ENCODE assay signal across 9 mouse cellular contexts in the genomic region with DNA sequence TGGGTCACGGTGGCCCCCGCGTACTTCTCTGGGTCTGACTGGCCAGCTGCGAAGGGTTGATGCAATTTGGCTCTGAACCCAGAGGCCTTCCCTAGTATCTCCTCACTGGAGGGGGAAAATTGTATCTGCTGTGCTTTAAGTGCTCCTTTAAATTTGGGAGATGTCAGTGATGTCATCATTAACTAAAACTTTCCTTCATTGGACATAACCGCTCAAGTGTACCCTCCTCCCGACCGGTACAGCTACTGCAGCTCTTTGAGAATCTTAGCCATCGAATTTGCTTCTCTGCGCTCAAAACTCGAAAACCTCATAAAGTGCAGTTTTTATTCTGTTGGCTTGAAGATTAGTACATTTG. TPM values are rescaled to one million over a fixed set of nuclear protein-coding genes. Genes with fewer than 3 reads are reported as not detected.
A peak's percentile ranks its signal among the peaks of the same experiment; 100 is the strongest.
DNase-seq lines count a peak whose midpoint lies in the region; ATAC-seq and TF ChIP-seq lines count a peak whose summit lies in the region.
"Had no signal": no experiment of that assay in that cellular context is flagged by ENCODE, and none has a peak within 500 bp of the region (broad histone marks: within the 10 kb centered on the region; RNA-seq: fewer than 3 reads in every experiment).

No protein-coding gene starts in this region.

- H3K4me1 ChIP-seq in heart, embryonic 13.5 days: peaks cover 5% of the 10 kb centered on the region; the same call in 1 of the 2 replicates
- H3K4me1 ChIP-seq in ES-E14 (ENCODE audit: control insufficient read depth in 2 of 2, insufficient read depth in 2 of 2, low read length in 2 of 2, poor library complexity in 1 of 2): no peaks in the 10 kb centered on the region
- H3K4me1 ChIP-seq in forebrain, embryonic 13.5 days: peaks cover 8% of the 10 kb centered on the region; the same call in 1 of the 2 replicates
- no peaks in the 10 kb centered on the region; the same call in 1 of the 2 replicates for H3K4me1 ChIP-seq in liver, embryonic 13.5 days (replicated peaks)

- intact Hi-C loops in heart, postnatal 14 days (cut with DNase I): no loop called here

- no peaks in the 10 kb centered on the region for H3K36me3 ChIP-seq in heart, embryonic 13.5 days
- no peaks in the 10 kb centered on the region for H3K36me3 ChIP-seq in ES-E14 (ENCODE audit: control insufficient read depth, insufficient read depth, low read length, poor library complexity, severe bottlenecking)
- no peaks in the 10 kb centered on the region for H3K36me3 ChIP-seq in forebrain, embryonic 13.5 days (ENCODE audit: poor library complexity, severe bottlenecking)
- no peaks in the 10 kb centered on the region for H3K36me3 ChIP-seq in liver, embryonic 13.5 days

- no peaks in the 10 kb centered on the region for H3K9me3 ChIP-seq in heart, embryonic 13.5 days
- H3K9me3 ChIP-seq in ES-E14 (ENCODE audit: control insufficient read depth, insufficient read depth, low read depth, low read length): no peaks in the 10 kb centered on the region
- H3K9me3 ChIP-seq in forebrain, embryonic 13.5 days (replicated peaks): no peaks in the 10 kb centered on the region
- no peaks in the 10 kb centered on the region for H3K9me3 ChIP-seq in liver, embryonic 13.5 days (replicated peaks)

- peak overlapping the region; percentile 69; the same call in 1 of the 2 replicates for H3K9ac ChIP-seq in heart, embryonic 13.5 days
- peak overlapping the region; percentile 48; the same call in 1 of the 2 replicates for H3K9ac ChIP-seq in ES-E14 (ENCODE audit: insufficient read depth, low read depth, low read length, poor library complexity, severe bottlenecking)
- peak overlapping the region; percentile 83 for H3K9ac ChIP-seq in forebrain, embryonic 13.5 days
- H3K9ac ChIP-seq in liver, embryonic 13.5 days: no peak overlapping the region

- H3K27ac ChIP-seq in heart, embryonic 13.5 days (replicated peaks): no peak overlapping the region
- H3K27ac ChIP-seq in ES-E14 (ENCODE audit: insufficient read depth, low read depth, low read length, poor library complexity, severe bottlenecking): no peak overlapping the region
- peak overlapping the region; percentile 70; the same call in 1 of the 2 replicates for H3K27ac ChIP-seq in forebrain, embryonic 13.5 days
- no peak overlapping the region for H3K27ac ChIP-seq in liver, embryonic 13.5 days

- peak overlapping the region; percentile 65 for H3K4me3 ChIP-seq in heart, embryonic 13.5 days
- H3K4me3 ChIP-seq in ES-E14 (ENCODE audit: insufficient read depth in 1 of 2, low read depth in 1 of 2, low read length in 2 of 2, poor library complexity in 1 of 2, severe bottlenecking in 1 of 2): peak overlapping the region; percentile 75 to 86
- peak overlapping the region; percentile 79 for H3K4me3 ChIP-seq in forebrain, embryonic 13.5 days
- H3K4me3 ChIP-seq in liver, embryonic 13.5 days (replicated peaks): peak overlapping the region; percentile 53

- H3K4me2 ChIP-seq in heart, embryonic 13.5 days: peak overlapping the region; percentile 92
- peak overlapping the region; percentile 94 for H3K4me2 ChIP-seq in forebrain, embryonic 13.5 days
- peak overlapping the region; percentile 69 for H3K4me2 ChIP-seq in liver, embryonic 13.5 days

- whole genome bisulfite sequencing in heart, embryonic 13.5 days: 23% methylated on average over 10 of the region's 10 CpGs
- WGBS in forebrain, embryonic 13.5 days: 18% methylated on average over 10 of the region's 10 CpGs
- WGBS in liver, embryonic 13.5 days (ENCODE audit: insufficient replicate concordance): 21% methylated on average over 10 of the region's 10 CpGs

- H3K27me3 ChIP-seq in heart, embryonic 13.5 days (replicated peaks): peaks cover 58% of the 10 kb centered on the region
- H3K27me3 ChIP-seq in forebrain, embryonic 13.5 days: 0 out of 2 replicates have a peak, but pooled peaks cover 4% of the 10 kb centered on the region
- peaks cover 31% of the 10 kb centered on the region for H3K27me3 ChIP-seq in liver, embryonic 13.5 days

- ATAC-seq in heart, embryonic 13.5 days (ENCODE audit: extremely low read depth, insufficient number of reproducible peaks, low FRiP score, low TSS enrichment): no peak
- ATAC-seq in forebrain, embryonic 13.5 days: peak; percentile 30; the same call in 1 of the 2 replicates
- no peak for ATAC-seq in liver, embryonic 13.5 days (ENCODE audit: low read depth)

- in situ Hi-C loops in ES-E14 (cut with MboI; ENCODE audit: low sequenced_read_pairs in 2 of 2, unreplicated experiment in 2 of 2): no loop called here

- no peak for DNase-seq in heart, postnatal 14 days
- DNase-seq in ES-E14 (ENCODE audit: low read depth, low spot score): peak; percentile 2
- no peak for DNase-seq in liver, embryonic 13.5 days
- DNase-seq in right cerebral cortex, postnatal 10 days (ENCODE audit: low spot score in 2 of 2): no peak
- DNase-seq in frontal cortex, postnatal 25 days (ENCODE audit: low spot score in 2 of 2): no peak
- DNase-seq in gastrocnemius, adult 8-10 months (ENCODE audit: low spot score in 2 of 2): no peak

TF ChIP-seq in ES-E14, 5 proteins besides CTCF, POLR2A, EP300 and RAD21:
- no peak for TF ChIP-seq ZC3H11A (IDR thresholded peaks at IDR 0.05; ENCODE audit: borderline replicate concordance, low read depth, low read length)
- no peak for TF ChIP-seq CHD2 (IDR thresholded peaks at IDR 0.05; ENCODE audit: low read depth, low read length)
- no peak for TF ChIP-seq ZNF384 (IDR thresholded peaks at IDR 0.05; ENCODE audit: low read depth, low read length)
- TF ChIP-seq HCFC1 (IDR thresholded peaks at IDR 0.05; ENCODE audit: borderline replicate concordance, insufficient read depth, low read length): no peak
- TF ChIP-seq MAFK (IDR thresholded peaks at IDR 0.05; ENCODE audit: insufficient read depth, low read depth, low read length): no peak

RNA-seq across cellular contexts. Expression of a gene that starts 0.8 kb away (rescaled TPM):
- 0.24 and 0.27 TPM in 2 replicates for polyA plus RNA-seq in heart, embryonic 13.5 days (2015; fragmentation: Nextera tagmentation; extraction: Ambion mirVana)
- total RNA-seq in heart, postnatal 14 days (2021): not detected
- 0.85 and 0.98 TPM in 2 replicates for total RNA-seq in ES-E14 (2012; rRNA removed)
- polyA plus RNA-seq in forebrain, embryonic 13.5 days (2015; fragmentation: Nextera tagmentation; extraction: Ambion mirVana): 1.8 and 2.6 TPM in 2 replicates
- polyA plus RNA-seq in liver, embryonic 13.5 days (2015; fragmentation: Nextera tagmentation; extraction: Ambion mirVana): not detected in 2 replicates
- total RNA-seq in gastrocnemius, adult 8-10 months (2022): not detected
- total RNA-seq: CH12.LX had no signal
